Mouse (Mus musculus): ENCODE measurements at regions not wholly inside any gene's neighbourhood (a gene's known extent, or its start where the extent isn't known, plus 50 kb on each side); places are given as distances from the start of the nearest gene placed in this dataset.
A peak's percentile ranks its signal among the peaks of the same experiment; 100 is the strongest.
"Not testable (repeated sequence)": the region's sequence is repeated elsewhere in the genome, so short reads cannot be mapped to it uniquely, and the experiment has no call there.

DNA sequence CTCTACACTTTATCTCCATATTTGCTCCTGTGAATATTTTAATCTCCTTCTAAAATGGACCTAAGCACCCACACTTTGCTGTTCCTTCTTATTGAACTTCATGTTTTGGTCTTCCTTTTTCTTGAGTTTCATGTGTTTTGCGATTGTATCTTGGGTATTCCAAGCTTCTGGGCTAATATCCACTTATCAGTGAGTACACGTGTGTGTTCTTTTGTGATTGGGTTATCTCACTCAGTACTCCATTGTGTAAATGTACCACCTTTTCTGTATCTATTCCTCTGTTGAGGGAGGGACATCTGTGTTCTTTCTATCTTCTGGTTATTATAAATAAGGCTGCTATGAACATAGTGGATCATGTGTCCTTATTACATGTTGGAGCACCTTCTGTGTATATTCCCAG lies 801.9 kb upstream of the H2afb3 start:
- H3K27me3 ChIP-seq (ENCODE audit: control insufficient read depth in 1 of 2, insufficient read depth in 2 of 2, low read length in 2 of 2); H3K4me1 ChIP-seq (ENCODE audit: control insufficient read depth in 1 of 2, insufficient read depth in 2 of 2, low read length in 2 of 2); H3K9me3 ChIP-seq (replicated peaks; ENCODE audit: insufficient read depth, low read length); H3K9ac ChIP-seq (ENCODE audit: control insufficient read depth, low read depth, low read length, poor library complexity, severe bottlenecking); H3K79me2 ChIP-seq (ENCODE audit: control insufficient read depth, insufficient read depth, low read length, poor library complexity); H3K4me3 ChIP-seq (ENCODE audit: control insufficient read depth in 1 of 2, insufficient read depth in 1 of 2, low read depth in 2 of 2, low read length in 2 of 2); H3K27ac ChIP-seq (ENCODE audit: control insufficient read depth, low read depth, low read length); H3K36me3 ChIP-seq (ENCODE audit: control insufficient read depth in 1 of 2, insufficient read depth in 2 of 2, low read length in 2 of 2): not testable (repeated sequence)
- peak; percentile 39 for DNase-seq (ENCODE audit: low read depth, low spot score)
- TF ChIP-seq EP300 (IDR thresholded peaks at IDR 0.05; ENCODE audit: low read depth in 1 of 2, low read length in 2 of 2) (peak; percentile 37 to 57; a peak in 3 of 4 replicates), ETS1 (IDR thresholded peaks at IDR 0.05; ENCODE audit: low read depth, low read length) (peak; percentile 10; the same call in 1 of the 2 replicates), TCF12 (IDR thresholded peaks at IDR 0.05; ENCODE audit: low read depth, low read length) (peak; percentile 59; the same call in 1 of the 2 replicates), GATA1 (IDR thresholded peaks at IDR 0.05; ENCODE audit: low read depth, low read length) (peak; percentile 32; the same call in 1 of the 2 replicates)

DNA sequence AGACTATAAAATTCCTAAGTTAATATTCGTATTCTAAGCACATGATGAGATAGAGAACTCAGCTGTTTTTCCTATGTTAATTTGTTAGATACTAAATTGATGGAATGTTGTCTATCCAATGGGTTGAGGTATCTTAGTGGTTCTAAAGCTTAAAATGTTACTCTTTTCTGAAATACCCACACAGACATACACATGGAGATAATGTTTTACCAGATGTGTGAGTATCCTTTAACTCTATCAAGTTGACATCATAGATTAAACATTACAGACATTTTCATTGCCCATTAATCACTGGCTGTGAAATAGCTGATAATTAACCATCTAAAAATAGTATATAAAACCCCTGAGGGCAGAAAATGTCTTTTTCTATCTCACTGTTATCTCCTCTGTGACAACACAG lies 767.0 kb upstream of the H2afb3 start:
- no peak for TF ChIP-seq UBTF (IDR thresholded peaks at IDR 0.05; ENCODE audit: borderline replicate concordance, insufficient read depth, low read depth, low read length)
- TF ChIP-seq MAX (IDR thresholded peaks at IDR 0.05; ENCODE audit: low read length) = no peak
- no peak for TF ChIP-seq JUND (IDR thresholded peaks at IDR 0.05; ENCODE audit: low read depth, low read length)
- no peak for TF ChIP-seq ZKSCAN1 (IDR thresholded peaks at IDR 0.05; ENCODE audit: low read depth, low read length)
- no peak for TF ChIP-seq CHD1 (IDR thresholded peaks at IDR 0.05; ENCODE audit: low read depth, low read length)
- no peak for TF ChIP-seq POLR2AphosphoS5 (IDR thresholded peaks at IDR 0.05; ENCODE audit: borderline replicate concordance, low read depth, low read length)
- TF ChIP-seq ELF1 (IDR thresholded peaks at IDR 0.05; ENCODE audit: low read depth, low read length) = no peak
- TF ChIP-seq POLR2AphosphoS2 (IDR thresholded peaks at IDR 0.05; ENCODE audit: low read length) = no peak
- TF ChIP-seq NRF1 (IDR thresholded peaks at IDR 0.05; ENCODE audit: insufficient read depth, low read depth, low read length, poor library complexity, severe bottlenecking) = no peak
- TF ChIP-seq E2F4 (IDR thresholded peaks at IDR 0.05; ENCODE audit: borderline replicate concordance, low read depth, low read length) = no peak
- no peak for TF ChIP-seq POLR2A (IDR thresholded peaks at IDR 0.05; ENCODE audit: control insufficient read depth in 1 of 2, insufficient read depth in 1 of 2, low read depth in 1 of 2, low read length in 2 of 2, poor library complexity in 1 of 2)
- no peak for TF ChIP-seq USF1 (IDR thresholded peaks at IDR 0.05; ENCODE audit: low read depth, low read length)
- no peaks in the 10 kb centered on the region for H3K36me3 ChIP-seq (ENCODE audit: control insufficient read depth in 1 of 2, insufficient read depth in 2 of 2, low read length in 2 of 2)

More for the DNA sequence above, 767.0 kb upstream of the H2afb3 start:
- no peak for DNase-seq (ENCODE audit: low read depth, low spot score)
- no peaks in the 10 kb centered on the region for H3K9me3 ChIP-seq (replicated peaks; ENCODE audit: insufficient read depth, low read length)
- H3K4me1 ChIP-seq (ENCODE audit: control insufficient read depth in 1 of 2, insufficient read depth in 2 of 2, low read length in 2 of 2) = no peaks in the 10 kb centered on the region
- no peaks in the 10 kb centered on the region for H3K27me3 ChIP-seq (ENCODE audit: control insufficient read depth in 1 of 2, insufficient read depth in 2 of 2, low read length in 2 of 2)
- H3K9ac ChIP-seq (ENCODE audit: control insufficient read depth, low read depth, low read length, poor library complexity, severe bottlenecking) = no peak overlapping the region
- no peak overlapping the region for H3K4me3 ChIP-seq (ENCODE audit: control insufficient read depth in 1 of 2, insufficient read depth in 1 of 2, low read depth in 2 of 2, low read length in 2 of 2)
- no peaks in the 10 kb centered on the region for H3K79me2 ChIP-seq (ENCODE audit: control insufficient read depth, insufficient read depth, low read length, poor library complexity)
- no peak overlapping the region for H3K27ac ChIP-seq (ENCODE audit: control insufficient read depth, low read depth, low read length)

Measured in MEL (cell line).